Mouse (Mus musculus): ENCODE measurements around the gene Gadd45b.

GRCm38 (mm10) chr10:80904004-80904693 is 25.7 kb upstream of the Gadd45b start:
- TF ChIP-seq GATA1 (IDR thresholded peaks at IDR 0.05; ENCODE audit: borderline replicate concordance, low read length), result no peak
- no peak for TF ChIP-seq FLI1 (IDR thresholded peaks at IDR 0.05; ENCODE audit: low read length)
